Mouse (Mus musculus): ENCODE data around the gene Ctso. TPM values are rescaled to one million over a fixed set of nuclear protein-coding genes. Genes with fewer than 3 reads are reported as not detected.

Gene Ctso
- polyA plus RNA-seq, 1 experiment from 2014 or later: 19.6 TPM

GRCm38 (mm10) chr3:81919681-81920080 lies 12.7 kb upstream of the Ctso start:
- WGBS: 69% methylated on average over 3 of the region's 3 CpGs
- no peak for ATAC-seq (ENCODE audit: insufficient number of reproducible peaks, insufficient read depth, low FRiP score, low read depth)
- H3K4me1 ChIP-seq (ENCODE audit: control insufficient read depth, insufficient read depth, low read length): no peaks in the 10 kb centered on the region

GRCm38 (mm10) chr3:81922910-81923309 lies 9.5 kb upstream of the Ctso start:
- no peaks in the 10 kb centered on the region for H3K9me3 ChIP-seq (ENCODE audit: control insufficient read depth, low read depth, low read length)
- 40% methylated on average over 4 of the region's 4 CpGs for WGBS
- ATAC-seq (ENCODE audit: insufficient number of reproducible peaks, insufficient read depth, low FRiP score, low read depth): peak; percentile 96
- no peak overlapping the region for H3K4me2 ChIP-seq (replicated peaks; ENCODE audit: low read depth, low read length)
- H3K27me3 ChIP-seq (ENCODE audit: control insufficient read depth, insufficient read depth, low read length): no peaks in the 10 kb centered on the region
- H3K36me3 ChIP-seq (ENCODE audit: control insufficient read depth, insufficient read depth, low read length): no peaks in the 10 kb centered on the region
- no peak overlapping the region for H3K27ac ChIP-seq (ENCODE audit: low read length)
- H3K4me3 ChIP-seq (ENCODE audit: low read depth, low read length): no peak overlapping the region
- H3K9ac ChIP-seq (replicated peaks; ENCODE audit: low read depth, low read length): no peak overlapping the region
- peaks cover 2% of the 10 kb centered on the region; the same call in 1 of the 2 replicates for H3K4me1 ChIP-seq (ENCODE audit: control insufficient read depth, insufficient read depth, low read length)

More at GRCm38 (mm10) chr3:81919681-81920080, 12.7 kb upstream of the Ctso start:
- Histone ChIP-seq H3K27ac (ENCODE audit: low read length) (no peak overlapping the region), H3K4me3 (ENCODE audit: low read depth, low read length) (no peak overlapping the region), H3K27me3 (ENCODE audit: control insufficient read depth, insufficient read depth, low read length) (no peaks in the 10 kb centered on the region), H3K9ac (replicated peaks; ENCODE audit: low read depth, low read length) (no peak overlapping the region), H3K9me3 (ENCODE audit: control insufficient read depth, low read depth, low read length) (no peaks in the 10 kb centered on the region), H3K4me2 (replicated peaks; ENCODE audit: low read depth, low read length) (no peak overlapping the region), H3K36me3 (ENCODE audit: control insufficient read depth, insufficient read depth, low read length) (no peaks in the 10 kb centered on the region)

GRCm38 (mm10) chr3:81924931-81925330 lies 7.5 kb upstream of the Ctso start:
- Histone ChIP-seq H3K4me3 (ENCODE audit: low read depth, low read length) (no peak overlapping the region), H3K4me1 (ENCODE audit: control insufficient read depth, insufficient read depth, low read length) (peaks cover 2% of the 10 kb centered on the region; the same call in 1 of the 2 replicates), H3K27ac (ENCODE audit: low read length) (no peak overlapping the region), H3K9ac (replicated peaks; ENCODE audit: low read depth, low read length) (no peak overlapping the region), H3K4me2 (replicated peaks; ENCODE audit: low read depth, low read length) (no peak overlapping the region), H3K36me3 (ENCODE audit: control insufficient read depth, insufficient read depth, low read length) (no peaks in the 10 kb centered on the region), H3K27me3 (ENCODE audit: control insufficient read depth, insufficient read depth, low read length) (no peaks in the 10 kb centered on the region), H3K9me3 (ENCODE audit: control insufficient read depth, low read depth, low read length) (no peaks in the 10 kb centered on the region)
- ATAC-seq (ENCODE audit: insufficient number of reproducible peaks, insufficient read depth, low FRiP score, low read depth): no peak
- 0% methylated on average over 1 of the region's 1 CpGs for WGBS

- no peak for ATAC-seq (ENCODE audit: insufficient number of reproducible peaks, insufficient read depth, low FRiP score, low read depth)
- Histone ChIP-seq H3K27me3 (ENCODE audit: control insufficient read depth, insufficient read depth, low read length) (no peaks in the 10 kb centered on the region), H3K27ac (ENCODE audit: low read length) (no peak overlapping the region), H3K4me1 (ENCODE audit: control insufficient read depth, insufficient read depth, low read length) (peaks cover 2% of the 10 kb centered on the region; the same call in 1 of the 2 replicates), H3K4me2 (replicated peaks; ENCODE audit: low read depth, low read length) (no peak overlapping the region), H3K9ac (replicated peaks; ENCODE audit: low read depth, low read length) (no peak overlapping the region), H3K4me3 (ENCODE audit: low read depth, low read length) (no peak overlapping the region), H3K9me3 (ENCODE audit: control insufficient read depth, low read depth, low read length) (no peaks in the 10 kb centered on the region), H3K36me3 (ENCODE audit: control insufficient read depth, insufficient read depth, low read length) (no peaks in the 10 kb centered on the region)
- WGBS: 11% methylated on average over 5 of the region's 5 CpGs
Observed at GRCm38 (mm10) chr3:81925856-81926255, 6.5 kb upstream of the Ctso start.

- Histone ChIP-seq H3K9ac (replicated peaks; ENCODE audit: low read depth, low read length) (no peak overlapping the region), H3K27ac (ENCODE audit: low read length) (no peak overlapping the region), H3K36me3 (ENCODE audit: control insufficient read depth, insufficient read depth, low read length) (no peaks in the 10 kb centered on the region), H3K9me3 (ENCODE audit: control insufficient read depth, low read depth, low read length) (no peaks in the 10 kb centered on the region), H3K4me2 (replicated peaks; ENCODE audit: low read depth, low read length) (no peak overlapping the region), H3K27me3 (ENCODE audit: control insufficient read depth, insufficient read depth, low read length) (no peaks in the 10 kb centered on the region), H3K4me1 (ENCODE audit: control insufficient read depth, insufficient read depth, low read length) (peaks cover 2% of the 10 kb centered on the region; the same call in 1 of the 2 replicates), H3K4me3 (ENCODE audit: low read depth, low read length) (no peak overlapping the region)
- no peak for ATAC-seq (ENCODE audit: insufficient number of reproducible peaks, insufficient read depth, low FRiP score, low read depth)
- WGBS: 46% methylated on average over 9 of the region's 9 CpGs
Observed at GRCm38 (mm10) chr3:81926764-81927325, 5.6 kb upstream of the Ctso start.

- ATAC-seq (ENCODE audit: insufficient number of reproducible peaks, insufficient read depth, low FRiP score, low read depth): no peak
- H3K4me1 ChIP-seq (ENCODE audit: control insufficient read depth, insufficient read depth, low read length): peaks cover 2% of the 10 kb centered on the region; the same call in 1 of the 2 replicates
- 79% methylated on average over 1 of the region's 1 CpGs for WGBS
Observed at GRCm38 (mm10) chr3:81929073-81929472, 3.3 kb upstream of the Ctso start.

GRCm38 (mm10) chr3:81931695-81932094 lies 706 bp upstream of the Ctso start:
- Histone ChIP-seq H3K27me3 (ENCODE audit: control insufficient read depth, insufficient read depth, low read length) (no peaks in the 10 kb centered on the region), H3K36me3 (ENCODE audit: control insufficient read depth, insufficient read depth, low read length) (no peaks in the 10 kb centered on the region), H3K9ac (replicated peaks; ENCODE audit: low read depth, low read length) (no peak overlapping the region), H3K4me2 (replicated peaks; ENCODE audit: low read depth, low read length) (no peak overlapping the region), H3K4me1 (ENCODE audit: control insufficient read depth, insufficient read depth, low read length) (no peaks in the 10 kb centered on the region), H3K27ac (ENCODE audit: low read length) (no peak overlapping the region), H3K9me3 (ENCODE audit: control insufficient read depth, low read depth, low read length) (no peaks in the 10 kb centered on the region), H3K4me3 (ENCODE audit: low read depth, low read length) (no peak overlapping the region)
- WGBS: 75% methylated on average over 3 of the region's 3 CpGs
- ATAC-seq (ENCODE audit: insufficient number of reproducible peaks, insufficient read depth, low FRiP score, low read depth): no peak

More at GRCm38 (mm10) chr3:81929073-81929472, 3.3 kb upstream of the Ctso start:
- H3K36me3 ChIP-seq (ENCODE audit: control insufficient read depth, insufficient read depth, low read length): no peaks in the 10 kb centered on the region
- no peak overlapping the region for H3K9ac ChIP-seq (replicated peaks; ENCODE audit: low read depth, low read length)
- no peaks in the 10 kb centered on the region for H3K9me3 ChIP-seq (ENCODE audit: control insufficient read depth, low read depth, low read length)
- no peak overlapping the region for H3K4me3 ChIP-seq (ENCODE audit: low read depth, low read length)
- H3K4me2 ChIP-seq (replicated peaks; ENCODE audit: low read depth, low read length): no peak overlapping the region
- no peak overlapping the region for H3K27ac ChIP-seq (ENCODE audit: low read length)
- no peaks in the 10 kb centered on the region for H3K27me3 ChIP-seq (ENCODE audit: control insufficient read depth, insufficient read depth, low read length)

- no peak overlapping the region for H3K4me3 ChIP-seq (ENCODE audit: low read depth, low read length)
- 82% methylated on average over 4 of the region's 4 CpGs for WGBS
- H3K9me3 ChIP-seq (ENCODE audit: control insufficient read depth, low read depth, low read length): no peaks in the 10 kb centered on the region
- H3K27me3 ChIP-seq (ENCODE audit: control insufficient read depth, insufficient read depth, low read length): no peaks in the 10 kb centered on the region
- ATAC-seq (ENCODE audit: insufficient number of reproducible peaks, insufficient read depth, low FRiP score, low read depth): no peak
- no peaks in the 10 kb centered on the region for H3K36me3 ChIP-seq (ENCODE audit: control insufficient read depth, insufficient read depth, low read length)
- H3K27ac ChIP-seq (ENCODE audit: low read length): no peak overlapping the region
- no peak overlapping the region for H3K4me2 ChIP-seq (replicated peaks; ENCODE audit: low read depth, low read length)
- H3K4me1 ChIP-seq (ENCODE audit: control insufficient read depth, insufficient read depth, low read length): no peaks in the 10 kb centered on the region
- no peak overlapping the region for H3K9ac ChIP-seq (replicated peaks; ENCODE audit: low read depth, low read length)
Observed at GRCm38 (mm10) chr3:81933348-81933747, 947 bp downstream of the Ctso start.

- H3K9ac ChIP-seq (replicated peaks; ENCODE audit: low read depth, low read length): no peak overlapping the region
- no peaks in the 10 kb centered on the region for H3K27me3 ChIP-seq (ENCODE audit: control insufficient read depth, insufficient read depth, low read length)
- H3K9me3 ChIP-seq (ENCODE audit: control insufficient read depth, low read depth, low read length): no peaks in the 10 kb centered on the region
- no peak for ATAC-seq (ENCODE audit: insufficient number of reproducible peaks, insufficient read depth, low FRiP score, low read depth)
- H3K4me1 ChIP-seq (ENCODE audit: control insufficient read depth, insufficient read depth, low read length): no peaks in the 10 kb centered on the region
- no peak overlapping the region for H3K4me2 ChIP-seq (replicated peaks; ENCODE audit: low read depth, low read length)
- H3K27ac ChIP-seq (ENCODE audit: low read length): no peak overlapping the region
- WGBS: 32% methylated on average over 3 of the region's 3 CpGs
- no peaks in the 10 kb centered on the region for H3K36me3 ChIP-seq (ENCODE audit: control insufficient read depth, insufficient read depth, low read length)
- H3K4me3 ChIP-seq (ENCODE audit: low read depth, low read length): no peak overlapping the region
Observed at GRCm38 (mm10) chr3:81938924-81939323, 6.5 kb downstream of the Ctso start.

Data from stomach, embryonic 14.5 days (tissue).